Mouse (Mus musculus) thymus, postnatal 4 days (tissue): ENCODE measurements around the gene Tmed8.
"Not testable (repeated sequence)": the region's sequence is repeated elsewhere in the genome, so short reads cannot be mapped to it uniquely, and the experiment has no call there.

ENCODE experiments used
- DNase-seq: peaks from one replicate; pipeline ENCODE4 v3.0.0; 2021

The Tmed8 gene

GRCm38 (mm10) chr12:87157361-87157760 is 42.9 kb downstream of the Tmed8 start:
- DNase-seq = no peak

GRCm38 (mm10) chr12:87154448-87154847 is 45.8 kb downstream of the Tmed8 start:
- DNase-seq = not testable (repeated sequence)

DNA sequence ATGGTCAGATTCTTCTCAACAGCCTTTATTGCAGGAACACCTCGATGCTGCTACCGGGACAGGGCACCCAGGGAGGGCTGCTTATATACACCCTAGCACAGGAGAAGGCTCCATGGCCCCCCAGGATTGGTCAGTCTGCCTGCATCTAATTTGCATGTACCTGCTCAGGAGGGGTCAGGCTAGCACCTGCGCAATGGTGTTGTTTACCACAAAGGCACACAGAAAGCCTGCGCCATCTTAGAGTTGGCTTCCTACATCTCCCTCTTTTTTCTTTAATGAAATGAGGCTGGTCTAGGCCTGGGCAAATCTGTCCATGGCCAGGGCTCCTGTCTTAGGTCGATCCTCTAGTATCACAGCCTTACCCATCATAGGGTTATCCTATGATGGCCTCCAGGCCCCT is 50.8 kb downstream of the Tmed8 start:
- DNase-seq = no peak

GRCm38 (mm10) chr12:87148136-87148535 is 52.1 kb downstream of the Tmed8 start:
- DNase-seq = no peak

DNA sequence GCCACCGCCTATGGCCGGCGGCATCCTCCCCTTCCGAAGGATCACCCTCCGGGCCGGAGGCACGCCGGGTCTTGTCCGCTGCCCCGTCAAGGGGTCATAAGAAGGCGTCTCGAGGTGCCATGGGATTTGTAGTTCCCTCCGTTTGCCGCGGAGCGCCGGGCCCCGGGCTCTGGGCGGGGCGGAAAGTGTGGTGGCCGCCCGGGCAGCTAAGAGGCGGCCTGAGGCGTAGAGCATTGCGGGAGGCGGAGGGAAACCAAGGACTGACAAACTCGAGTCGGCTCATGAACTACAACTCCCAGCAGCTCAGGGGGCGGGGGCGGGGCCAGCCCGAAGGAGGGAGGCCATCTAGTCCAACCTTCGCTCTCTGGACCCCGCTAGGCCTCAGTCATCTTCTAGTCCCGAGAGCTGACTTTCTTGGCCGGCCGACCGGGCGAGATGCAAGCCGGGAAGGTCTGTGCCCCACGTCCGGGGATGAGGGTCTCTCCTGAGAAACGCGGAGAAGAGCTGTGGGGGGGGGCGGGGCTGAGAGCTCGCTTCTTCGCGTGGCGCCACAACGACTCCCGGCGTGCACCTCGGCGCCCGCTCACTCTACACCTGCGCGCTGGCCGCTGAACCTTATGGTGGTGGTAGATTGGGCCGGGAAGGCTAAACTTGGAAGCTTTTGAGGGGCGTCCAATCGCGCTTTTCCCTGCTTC is 52.7 kb downstream of the Tmed8 start, which contains the start of gene Pomt2:
Gene Pomt2 (minus strand): TSS at position 574 of the 695 bp plus-strand sequence.
- DNase-seq = peak; percentile 85

GRCm38 (mm10) chr12:87146966-87147365 is 53.3 kb downstream of the Tmed8 start, which contains the start of gene Gstz1:
TSS of gene Gstz1 (plus strand) at chr12:87147165.
- DNase-seq = peak; percentile 93

- DNase-seq = no peak
Observed at GRCm38 (mm10) chr12:87142156-87142555, 58.1 kb downstream of the Tmed8 start.

DNA sequence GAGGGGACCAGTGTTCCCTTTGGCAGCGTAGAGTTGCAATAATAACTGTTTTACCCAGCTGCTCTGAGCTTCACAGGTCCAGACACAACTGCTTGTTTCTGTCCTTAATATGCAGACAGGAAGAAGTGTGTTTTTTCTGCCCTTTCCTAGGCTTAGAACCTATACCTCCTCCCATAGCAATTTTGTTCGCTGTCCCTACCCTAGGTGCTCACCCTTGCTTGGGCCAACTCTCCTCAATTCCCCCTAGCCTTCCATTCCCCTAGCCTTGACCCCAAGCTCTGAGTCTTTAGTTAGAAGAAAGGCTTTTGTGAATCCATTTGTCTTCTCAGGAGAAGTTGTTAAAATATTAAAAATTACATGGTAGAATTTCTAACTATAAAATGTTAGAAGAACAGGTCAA is 61.5 kb downstream of the Tmed8 start:
- no peak for DNase-seq

GRCm38 (mm10) chr12:87138342-87138701 is 61.9 kb downstream of the Tmed8 start:
- DNase-seq = no peak

GRCm38 (mm10) chr12:87137439-87138341 is 62.6 kb downstream of the Tmed8 start:
- DNase-seq = no peak

DNA sequence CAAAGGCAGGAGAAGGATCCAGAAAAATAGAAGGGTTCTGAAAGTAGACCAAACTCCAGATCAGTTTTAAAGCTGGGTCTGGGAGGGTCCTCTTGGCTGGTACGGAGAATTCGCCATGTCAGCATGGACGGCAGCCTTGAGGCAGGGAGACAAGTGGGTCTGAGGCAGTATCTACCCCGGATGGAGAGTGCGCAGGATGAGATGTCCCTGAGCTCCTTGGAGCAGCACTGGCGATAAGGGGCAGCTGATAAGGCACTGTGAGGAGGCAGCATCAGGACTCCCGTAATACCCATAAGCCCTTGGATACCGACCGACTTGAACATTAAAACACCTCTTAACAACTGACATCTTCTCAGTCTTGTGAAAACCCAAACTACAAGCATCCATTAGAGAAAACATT is 67.5 kb downstream of the Tmed8 start:
- no peak for DNase-seq

GRCm38 (mm10) chr12:87132210-87132609 is 68.0 kb downstream of the Tmed8 start:
- no peak for DNase-seq

GRCm38 (mm10) chr12:87131619-87132018 is 68.6 kb downstream of the Tmed8 start:
- peak; percentile 69 for DNase-seq

GRCm38 (mm10) chr12:87131181-87131580 is 69.1 kb downstream of the Tmed8 start:
- DNase-seq = no peak

DNA sequence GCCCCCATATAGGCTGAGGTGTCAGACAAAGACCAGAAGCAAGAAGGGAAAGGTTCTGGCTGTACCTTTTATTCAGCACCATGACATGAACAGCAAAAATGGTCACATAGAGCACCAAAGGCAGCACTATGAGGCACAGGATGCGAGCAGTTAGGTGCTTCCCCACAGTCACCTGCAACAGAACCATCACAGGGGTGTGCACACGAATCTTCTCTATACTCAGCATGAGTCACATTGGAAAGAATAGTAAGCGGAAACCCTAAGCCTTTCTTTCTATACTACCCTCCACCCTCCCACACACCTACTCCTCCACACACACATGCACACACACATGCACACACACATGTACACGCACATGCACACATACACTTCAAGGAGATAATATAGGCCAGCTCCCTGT is 70.0 kb downstream of the Tmed8 start:
- DNase-seq = no peak

GRCm38 (mm10) chr12:87127256-87127655 is 73.0 kb downstream of the Tmed8 start:
- DNase-seq = no peak

DNA sequence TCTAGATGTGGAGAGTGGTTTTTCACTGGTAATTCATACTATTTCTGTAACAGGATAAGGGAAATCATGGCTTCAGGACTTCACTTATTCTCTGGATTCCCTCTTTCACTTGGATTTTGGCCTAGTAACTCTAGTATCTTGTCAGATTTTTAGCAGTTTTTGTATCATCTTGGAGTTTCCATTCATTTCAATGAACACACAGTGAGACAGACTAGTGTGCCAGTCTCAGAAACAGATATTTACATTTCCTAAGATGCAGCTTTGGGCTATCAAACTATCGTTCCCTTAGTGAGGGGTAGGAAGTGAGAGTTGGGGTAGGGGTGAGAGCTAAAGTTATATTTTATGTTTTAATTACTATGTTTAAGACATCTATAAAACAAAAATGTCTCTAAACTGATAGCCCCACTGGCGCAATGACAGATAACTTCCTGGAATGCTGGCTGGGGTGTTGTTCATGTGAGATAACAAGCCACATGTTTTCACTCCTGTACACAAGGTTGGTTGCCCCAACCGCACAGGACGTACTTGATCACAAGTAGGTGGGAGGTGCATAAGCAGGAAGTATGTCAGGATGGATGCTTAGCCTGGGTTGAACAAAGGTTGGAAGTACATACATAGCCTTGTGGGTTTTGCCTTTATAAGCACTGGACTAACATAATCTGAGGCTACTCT is 78.2 kb downstream of the Tmed8 start:
- no peak for DNase-seq
